Mouse (Mus musculus): ENCODE data around the gene Tmf1. TPM values are rescaled to one million over a fixed set of nuclear protein-coding genes. Genes with fewer than 3 reads are reported as not detected.

The Tmf1 gene
- polyA plus RNA-seq, 1 experiment from 2014 or later: 48.6 TPM

DNA sequence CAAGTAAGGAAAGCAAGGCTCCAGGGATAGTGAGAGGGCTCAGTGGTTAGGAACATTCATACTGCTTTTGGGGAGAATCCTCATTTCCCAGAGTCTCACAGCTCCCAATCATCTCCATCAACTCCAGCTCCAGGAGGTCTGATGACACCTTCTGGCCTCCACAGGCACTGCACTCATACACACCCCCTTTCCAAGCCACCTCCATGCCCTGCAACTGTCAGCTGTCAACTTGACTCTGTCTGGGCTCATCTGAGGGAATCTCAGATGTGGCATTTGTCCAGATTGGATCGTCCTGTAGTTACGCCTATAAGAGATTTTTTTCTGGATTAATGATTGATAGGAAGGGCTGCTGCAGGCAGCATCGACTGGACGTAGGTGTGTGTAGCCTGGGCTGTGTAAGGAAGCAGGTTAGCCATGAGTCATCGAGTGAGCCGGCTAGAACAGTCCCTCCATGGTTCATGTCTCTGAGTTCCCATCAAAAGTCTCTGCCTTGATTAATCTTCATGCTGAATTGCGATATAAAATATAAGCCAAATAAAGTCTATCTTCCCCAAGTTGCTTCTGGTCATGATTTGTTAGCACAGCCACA, 74.6 kb downstream of the Tmf1 start:
- no peak for DNase-seq (ENCODE audit: low spot score)
- 57% methylated on average over 7 of the region's 7 CpGs for WGBS
- H3K27ac ChIP-seq: no peak overlapping the region

More for the DNA sequence above, 74.6 kb downstream of the Tmf1 start:
- Histone ChIP-seq H3K4me3 (replicated peaks; ENCODE audit: low read depth, low read length) (no peak overlapping the region), H3K4me1 (replicated peaks; ENCODE audit: insufficient read depth, low read length) (0 out of 2 replicates have a peak, but pooled peaks cover 5% of the 10 kb centered on the region), H3K36me3 (ENCODE audit: insufficient read depth, low read length) (no peaks in the 10 kb centered on the region), H3K9me3 (replicated peaks; ENCODE audit: low read length) (no peaks in the 10 kb centered on the region), H3K4me2 (ENCODE audit: low read length) (no peak overlapping the region), H3K9ac (ENCODE audit: low read depth, low read length) (no peak overlapping the region), H3K27me3 (ENCODE audit: insufficient read depth, low read length) (no peaks in the 10 kb centered on the region)
- peak; percentile 84 for ATAC-seq (replicated peaks; ENCODE audit: low FRiP score, low read depth)
- TF ChIP-seq CTCF (IDR thresholded peaks at IDR 0.05; ENCODE audit: low read depth): peak; percentile 65

Other genes with a start within 250 kb of the Tmf1 start
- 0.08 and 0.23 TPM in 2 replicates for gene Fam19a4, start 118.7 kb downstream of the Tmf1 start, polyA plus RNA-seq (2015; fragmentation: Nextera tagmentation; extraction: Ambion mirVana)
- gene Eogt, start 29.9 kb downstream of the Tmf1 start, polyA plus RNA-seq (2015; fragmentation: Nextera tagmentation; extraction: Ambion mirVana): 12.8 and 14.4 TPM in 2 replicates
- gene Uba3, start 26.5 kb upstream of the Tmf1 start, polyA plus RNA-seq (2015; fragmentation: Nextera tagmentation; extraction: Ambion mirVana): 57.1 TPM in 2 replicates
- gene Arl6ip5, start 31.6 kb upstream of the Tmf1 start, polyA plus RNA-seq (2015; fragmentation: Nextera tagmentation; extraction: Ambion mirVana): 64.9 and 72.3 TPM in 2 replicates
- 0.31 and 0.36 TPM in 2 replicates for gene Lmod3, start 73.6 kb upstream of the Tmf1 start, polyA plus RNA-seq (2015; fragmentation: Nextera tagmentation; extraction: Ambion mirVana)

Data from kidney, postnatal 0 days (tissue).